Mouse (Mus musculus) megakaryocyte, embryonic 14.5 days (primary cell): ENCODE measurements around the gene Tnfsfm13.

ENCODE experiments used
- FLI1 ChIP-seq: IDR thresholded peaks from 2 replicates; pipeline ENCODE4 v1.6.1; 2012; ENCODE audit warnings: low read length, inconsistent platforms, mixed read lengths
- GATA1 ChIP-seq: IDR thresholded peaks from 3 replicates; pipeline ENCODE4 v1.6.1; 2012; ENCODE audit warnings: mixed read lengths, low read length, inconsistent platforms, borderline replicate concordance

DNA sequence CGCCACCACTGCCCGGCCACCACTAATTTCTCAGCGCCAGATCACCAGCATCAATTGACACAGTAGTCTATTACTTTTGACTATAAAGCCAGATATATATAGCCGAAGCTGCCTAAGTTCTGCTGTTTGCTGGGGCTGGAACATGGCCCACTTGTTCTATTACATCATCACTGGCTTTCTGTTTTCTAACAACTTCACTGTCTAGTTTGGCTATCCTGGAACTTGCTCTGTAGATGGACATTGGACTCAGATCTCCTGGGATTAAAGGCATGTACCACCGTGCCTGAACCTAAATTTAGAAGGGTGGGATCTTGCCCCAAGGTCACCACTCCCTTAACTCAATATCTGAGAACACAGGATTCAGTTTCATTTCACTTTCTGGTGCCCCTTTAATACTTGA, 50.0 kb downstream of the Tnfsfm13 start:
- TF ChIP-seq FLI1 (no peak), GATA1 (no peak)
